Mouse (Mus musculus) CH12.LX (cell line): ENCODE results near the gene Pde11a. TPM values are rescaled to one million over a fixed set of nuclear protein-coding genes. Genes with fewer than 3 reads are reported as not detected.

ENCODE experiments used
- DNase-seq: peaks from one replicate; pipeline ENCODE4 v3.0.0-alpha.2; 2013; ENCODE audit errors: extremely low read depth
- H3K27ac ChIP-seq: 2 replicates; pipeline ENCODE4 v1.5.1; 2012; ENCODE audit warnings: low read depth, mild to moderate bottlenecking, control low read depth, moderate library complexity; ENCODE audit not compliant: insufficient read depth
- H3K27me3 ChIP-seq: replicated peaks from 2 replicates; pipeline ENCODE3; 2012; ENCODE audit warnings: inconsistent platforms
- H3K36me3 ChIP-seq, 2 experiments: replicated peaks in 1 of 2; 2 replicates each; pipeline versions ENCODE3 to v1.6.1; 2012; ENCODE audit warnings: inconsistent platforms in 1 of 2, low read length in 1 of 2, mild to moderate bottlenecking in 1 of 2, mixed read lengths in 1 of 2, moderate library complexity in 1 of 2; ENCODE audit not compliant: control insufficient read depth in 1 of 2, insufficient read depth in 1 of 2
- H3K4me1 ChIP-seq, 2 experiments: 2 replicates each; pipeline ENCODE4 v1.6.1; 2012; ENCODE audit warnings: inconsistent platforms in 1 of 2, moderate library complexity in 1 of 2; ENCODE audit not compliant: insufficient read depth in 2 of 2, control insufficient read depth in 1 of 2
- H3K4me2 ChIP-seq: 2 replicates; pipeline ENCODE4 v1.6.1; 2012; ENCODE audit warnings: low read depth, mild to moderate bottlenecking, control low read depth; ENCODE audit not compliant: poor library complexity, insufficient read depth, severe bottlenecking
- H3K4me3 ChIP-seq, 3 experiments: fragments of 150-350 bp in 1 of 3; sonication (generic) in 1 of 3; replicated peaks in 1 of 3; 2 replicates each; pipeline versions ENCODE3 to v1.5.1; 2011 to 2012; ENCODE audit warnings: low read depth in 2 of 3, low read length in 2 of 3, mild to moderate bottlenecking in 2 of 3, moderate library complexity in 2 of 3, control low read depth in 1 of 3, improper control_type of control experiment in 1 of 3, inconsistent platforms in 1 of 3, mixed read lengths in 1 of 3; ENCODE audit not compliant: poor library complexity in 1 of 3
- H3K79me2 ChIP-seq: replicated peaks from 2 replicates; pipeline ENCODE4 v1.6.1; 2012; ENCODE audit warnings: mild to moderate bottlenecking, moderate library complexity; ENCODE audit not compliant: control insufficient read depth, poor library complexity, insufficient read depth, severe bottlenecking; ENCODE audit errors: extremely low read depth
- H3K9ac ChIP-seq: 2 replicates; pipeline ENCODE4 v1.6.1; 2012; ENCODE audit warnings: low read depth, mild to moderate bottlenecking, control low read depth, moderate library complexity; ENCODE audit not compliant: insufficient read depth
- H3K9me3 ChIP-seq: replicated peaks from 2 replicates; pipeline ENCODE3; 2012; ENCODE audit warnings: low read length, inconsistent platforms, mixed read lengths
- CHD1 ChIP-seq: IDR thresholded peaks from 2 replicates; pipeline ENCODE4 v1.6.1; 2012; ENCODE audit warnings: low read depth, low read length, improper control_type of control experiment, inconsistent platforms
- CHD2 ChIP-seq: IDR thresholded peaks from 2 replicates; pipeline ENCODE4 v1.6.1; 2011; ENCODE audit warnings: low read length, improper control_type of control experiment
- CTCF ChIP-seq, 2 experiments: IDR thresholded peaks in 1 of 2; conservative IDR thresholded peaks in 1 of 2; 2 replicates each; pipeline ENCODE4 v1.5.1; 2011 to 2012; ENCODE audit warnings: low read depth in 2 of 2, low read length in 2 of 2, improper control_type of control experiment in 1 of 2, inconsistent platforms in 1 of 2, mild to moderate bottlenecking in 1 of 2, moderate library complexity in 1 of 2
- HCFC1 ChIP-seq: IDR thresholded peaks from 2 replicates; pipeline ENCODE4 v1.6.1; 2012; ENCODE audit warnings: low read depth, mild to moderate bottlenecking, inconsistent platforms, low read length, improper control_type of control experiment
- JUND ChIP-seq: conservative IDR thresholded peaks from 2 replicates; pipeline ENCODE4 v1.6.1; 2011; ENCODE audit warnings: low read depth, low read length, improper control_type of control experiment
- KAT2A ChIP-seq: IDR thresholded peaks from 2 replicates; pipeline ENCODE4 v1.6.1; 2012; ENCODE audit warnings: low read length, improper control_type of control experiment, inconsistent platforms; ENCODE audit not compliant: insufficient replicate concordance
- MAX ChIP-seq: IDR thresholded peaks from 2 replicates; pipeline ENCODE4 v1.6.1; 2011; ENCODE audit warnings: low read length, improper control_type of control experiment
- MAZ ChIP-seq: IDR thresholded peaks from 2 replicates; pipeline ENCODE4 v1.6.1; 2012; ENCODE audit warnings: low read depth, mild to moderate bottlenecking, inconsistent platforms, low read length, improper control_type of control experiment, moderate library complexity
- MEF2A ChIP-seq: IDR thresholded peaks from 2 replicates; pipeline ENCODE4 v1.6.1; 2014; ENCODE audit warnings: low read depth, mild to moderate bottlenecking, inconsistent platforms, low read length, improper control_type of control experiment, borderline replicate concordance
- MXI1 ChIP-seq: IDR thresholded peaks from 2 replicates; pipeline ENCODE4 v1.6.1; 2011; ENCODE audit warnings: mild to moderate bottlenecking, low read depth, low read length, improper control_type of control experiment
- NELFE ChIP-seq: IDR thresholded peaks from 2 replicates; pipeline ENCODE4 v1.6.1; 2011; ENCODE audit warnings: low read depth, low read length, improper control_type of control experiment
- NRF1 ChIP-seq: IDR thresholded peaks from 2 replicates; pipeline ENCODE4 v1.6.1; 2014; ENCODE audit warnings: low read depth, mild to moderate bottlenecking, inconsistent platforms, low read length, improper control_type of control experiment, moderate library complexity
- POLR2A ChIP-seq: IDR thresholded peaks from 2 replicates; pipeline ENCODE4 v1.6.1; 2011; ENCODE audit warnings: low read depth, mild to moderate bottlenecking, improper control_type of control experiment, low read length
- POLR2AphosphoS2 ChIP-seq: IDR thresholded peaks from 2 replicates; pipeline ENCODE4 v1.6.1; 2011; ENCODE audit warnings: low read depth, low read length, improper control_type of control experiment
- RAD21 ChIP-seq: IDR thresholded peaks from 2 replicates; pipeline ENCODE4 v1.6.1; 2011; ENCODE audit warnings: low read depth, mild to moderate bottlenecking, low read length, improper control_type of control experiment, moderate library complexity
- SIN3A ChIP-seq: IDR thresholded peaks from 2 replicates; pipeline ENCODE4 v1.6.1; 2012; ENCODE audit warnings: low read length, improper control_type of control experiment, inconsistent platforms
- UBTF ChIP-seq: IDR thresholded peaks from 2 replicates; pipeline ENCODE4 v1.6.1; 2012; ENCODE audit warnings: low read depth, mild to moderate bottlenecking, inconsistent platforms, low read length, improper control_type of control experiment, moderate library complexity
- ZC3H11A ChIP-seq: IDR thresholded peaks from 2 replicates; pipeline ENCODE4 v1.6.1; 2012; ENCODE audit warnings: low read depth, mild to moderate bottlenecking, inconsistent platforms, low read length, improper control_type of control experiment
- ZKSCAN1 ChIP-seq: IDR thresholded peaks from 2 replicates; pipeline ENCODE4 v1.6.1; 2012; ENCODE audit warnings: low read depth, inconsistent platforms, low read length, improper control_type of control experiment, borderline replicate concordance
- dilution Hi-C: fragments of 300-500 bp; cut with MboI; formaldehyde crosslinking; loops from 2 replicates; pipeline ENCODE4 v1.14.3; 2020; ENCODE audit warnings: low sequenced_read_pairs; ENCODE audit not compliant: extremely low pct_unique_long_range_greater_than_20kb, extremely low pct_ligation_motif_present
- in situ Hi-C: fragments of 300-500 bp; cut with MboI; formaldehyde crosslinking; loops from 3 replicates; pipeline ENCODE4 v1.14.3; 2019; ENCODE audit warnings: low sequenced_read_pairs, low pct_ligation_motif_present, low pct_unique_long_range_greater_than_20kb, mixed read lengths
- polyA plus RNA-seq: library from polyadenylated mRNA; unstranded; fragments of >175 nt; gene quantifications from 2 replicates; pipeline ENCODE4 v1.2.1, GENCODE M21; 2012; ENCODE audit warnings: low read depth; ENCODE audit not compliant: insufficient read length
- total RNA-seq, 2 experiments: library from RNA; depleted of rRNA; stranded (reverse); fragments of 300-350 nt in 1 of 2; fragments of >200 nt in 1 of 2; gene quantifications; 2 replicates each; pipeline ENCODE4 v1.2.3; 2012 to 2014

Pde11a gene
- total and polyA plus RNA-seq, 3 experiments = 0.14 to 0.38 (median 0.21) TPM

DNA sequence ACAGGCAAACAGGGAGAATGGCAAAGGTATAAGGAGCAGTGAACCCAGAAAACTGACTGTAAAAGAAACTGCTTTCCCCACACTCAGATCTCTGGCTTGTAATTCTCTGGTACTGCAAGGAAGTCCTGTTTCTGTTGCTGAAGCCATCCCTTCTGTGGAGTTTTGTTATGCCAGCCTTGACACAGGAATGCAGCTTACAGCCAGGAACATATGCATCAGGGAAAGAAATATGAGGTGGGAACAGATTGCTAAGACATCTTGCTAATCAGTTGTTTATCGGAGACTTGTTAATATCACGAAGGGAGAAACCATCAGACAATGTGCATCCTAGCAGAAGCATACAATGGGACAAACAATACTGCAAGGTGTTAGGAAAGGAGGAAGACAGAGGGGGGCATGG lies 99.4 kb downstream of the Pde11a start:
- no peak for TF ChIP-seq MEF2A
- TF ChIP-seq UBTF = no peak
- no peak for TF ChIP-seq MXI1
- no peak for TF ChIP-seq POLR2A
- no peak for TF ChIP-seq CTCF (conservative IDR thresholded peaks at IDR 0.05 in 1 of 2, IDR thresholded peaks at IDR 0.05 in 1 of 2; ENCODE audit: low read depth in 2 of 2, low read length in 2 of 2)
- no peak for TF ChIP-seq ZKSCAN1
- TF ChIP-seq MAZ = no peak
- TF ChIP-seq POLR2AphosphoS2 = no peak
- no peak for TF ChIP-seq NELFE
- TF ChIP-seq RAD21 = no peak
- no peak for TF ChIP-seq JUND
- TF ChIP-seq CHD2 = no peak
- no peak for TF ChIP-seq MAX
- TF ChIP-seq HCFC1 = no peak
- no peak for TF ChIP-seq KAT2A
- TF ChIP-seq ZC3H11A = no peak
- Histone ChIP-seq H3K4me2 (no peak overlapping the region), H3K79me2 (no peaks in the 10 kb centered on the region), H3K9ac (no peak overlapping the region), H3K36me3 (no peaks in the 10 kb centered on the region), H3K9me3 (no peaks in the 10 kb centered on the region), H3K27ac (no peak overlapping the region), H3K27me3 (no peaks in the 10 kb centered on the region), H3K4me1 (no peaks in the 10 kb centered on the region), H3K4me3 (no peak overlapping the region)
- dilution Hi-C loops (no loop called here), in situ Hi-C loops (no loop called here)
- no peak for DNase-seq

DNA sequence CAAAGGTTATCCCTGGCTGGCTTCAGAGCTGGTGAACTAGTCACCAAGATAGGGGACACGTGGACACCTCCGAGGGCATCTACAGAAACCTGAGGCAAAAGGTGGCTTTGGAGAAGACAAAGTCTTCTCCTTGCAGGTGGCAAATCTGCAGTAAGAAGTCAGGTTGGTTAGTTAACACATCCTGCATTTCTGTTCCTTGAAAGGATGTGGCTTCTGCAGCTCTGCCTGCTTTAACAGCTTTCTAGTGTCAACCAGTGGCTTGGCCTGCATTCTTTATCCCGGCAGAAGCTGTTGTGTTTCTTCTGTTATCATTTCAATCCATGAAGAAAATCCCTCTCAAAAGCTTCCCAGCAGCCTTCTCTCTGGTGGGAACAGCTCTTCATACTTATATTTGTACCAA lies 100.1 kb downstream of the Pde11a start:
- TF ChIP-seq CHD1 (no peak), UBTF (no peak), SIN3A (no peak), NRF1 (no peak)
- dilution Hi-C loops (no loop called here), in situ Hi-C loops (no loop called here)
- Histone ChIP-seq H3K4me3 (no peak overlapping the region), H3K27ac (no peak overlapping the region), H3K4me1 (no peaks in the 10 kb centered on the region), H3K4me2 (no peak overlapping the region), H3K79me2 (no peaks in the 10 kb centered on the region), H3K9ac (no peak overlapping the region), H3K27me3 (no peaks in the 10 kb centered on the region), H3K9me3 (no peaks in the 10 kb centered on the region), H3K36me3 (no peaks in the 10 kb centered on the region)
- no peak for DNase-seq
